Mouse (Mus musculus) left cerebral cortex, postnatal 25 days (tissue): ENCODE measurements at regions not wholly inside any gene's neighbourhood (a gene's known extent, or its start where the extent isn't known, plus 50 kb on each side); places are given as distances from the start of the nearest gene placed in this dataset.

ENCODE experiments used
- DNase-seq, 2 experiments: peaks; one replicate each; pipeline ENCODE4 v3.0.0; 2022; ENCODE audit warnings: low spot score in 2 of 2, mixed read lengths in 1 of 2
- intact Hi-C: fragments of 180-260 bp; cut with DNase I; formaldehyde crosslinking; loops from one replicate; pipeline ENCODE4 v1.15.1; 2025

DNA sequence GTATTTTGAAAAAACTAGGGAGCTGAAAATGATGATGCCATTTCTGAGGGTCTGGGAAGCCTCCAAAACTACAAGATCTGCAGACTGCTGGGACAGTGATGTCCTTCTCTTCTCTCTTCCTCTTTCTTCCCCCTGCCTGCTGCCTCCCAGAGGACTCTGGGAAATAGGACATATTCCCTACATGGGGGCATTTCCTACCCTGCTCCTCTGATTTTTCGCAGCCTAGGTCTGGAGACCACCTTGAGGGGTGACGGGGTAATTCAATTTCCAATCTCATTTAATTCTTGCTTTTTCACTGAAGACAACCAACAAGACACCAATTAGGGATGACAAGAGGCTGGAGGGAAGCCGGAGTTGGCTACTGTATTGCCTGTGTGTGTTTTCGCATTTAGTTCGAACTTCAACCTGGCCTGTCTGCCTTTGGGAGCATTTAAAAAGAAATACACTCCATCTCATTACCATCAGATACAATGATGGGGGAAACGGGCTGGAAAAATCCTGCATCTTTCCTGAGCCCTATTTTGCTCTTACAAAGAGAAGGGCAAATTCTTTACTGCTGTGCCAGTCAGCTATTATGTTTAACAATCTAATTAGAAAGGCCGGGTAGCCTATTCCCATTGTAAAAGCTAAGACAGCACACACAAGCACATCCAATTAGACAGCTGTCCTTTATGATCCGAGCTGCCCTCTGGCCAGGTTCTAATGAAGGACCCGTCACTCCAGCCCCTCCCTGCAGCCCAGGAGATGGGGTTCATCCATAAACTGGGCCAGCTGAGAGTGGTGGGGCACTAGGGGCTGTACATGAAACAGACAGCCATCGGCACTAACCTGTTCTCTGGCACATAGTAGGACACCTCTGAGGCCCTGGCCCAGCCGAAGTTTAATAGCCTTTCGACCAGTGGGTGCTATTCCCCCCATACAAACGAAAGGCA lies 505.0 kb downstream of the 1700129C05Rik start:
- no peak for DNase-seq
- intact Hi-C loops = no loop called here

DNA sequence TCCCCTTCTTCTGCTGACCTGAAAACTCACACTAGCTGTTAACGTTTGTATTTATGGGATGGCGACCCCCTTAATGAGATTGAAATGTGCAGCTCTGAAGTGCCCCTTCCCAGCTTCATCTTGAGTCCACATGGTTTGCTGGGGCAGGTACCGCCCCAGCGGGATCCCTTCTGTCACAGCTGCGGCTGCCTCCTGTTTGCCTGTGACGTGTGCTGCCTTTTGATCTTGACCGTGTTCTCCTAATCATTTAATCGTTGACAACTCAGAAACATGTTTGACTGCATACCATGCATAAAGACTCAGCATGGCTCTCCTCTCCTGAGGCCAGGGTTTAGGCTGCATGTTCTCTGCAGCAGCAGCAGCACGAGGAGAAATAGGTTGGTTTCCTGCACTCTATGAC lies 511.5 kb downstream of the 1700129C05Rik start:
- DNase-seq = no peak
- intact Hi-C loops = no loop called here

DNA sequence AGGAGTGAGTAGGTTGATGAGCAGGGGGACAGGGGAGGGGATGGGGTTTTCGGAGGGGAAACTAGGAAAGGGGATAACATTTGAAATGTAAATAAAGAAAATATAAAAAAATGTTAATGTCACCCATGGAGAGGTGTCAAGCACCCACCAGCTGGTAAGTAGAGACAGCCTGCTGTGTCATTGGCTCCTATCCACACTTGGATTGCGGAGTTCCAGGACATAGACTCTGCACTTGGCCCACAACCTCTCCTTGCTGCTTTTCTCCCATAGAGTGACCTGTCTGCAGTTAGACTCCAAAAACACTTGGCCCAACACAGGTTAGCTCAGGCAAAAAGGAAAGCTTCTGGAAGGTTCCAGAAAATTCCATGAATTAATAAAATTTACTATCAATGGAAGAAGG lies 514.4 kb downstream of the 1700129C05Rik start:
- DNase-seq = no peak
- intact Hi-C loops = no loop called here

DNA sequence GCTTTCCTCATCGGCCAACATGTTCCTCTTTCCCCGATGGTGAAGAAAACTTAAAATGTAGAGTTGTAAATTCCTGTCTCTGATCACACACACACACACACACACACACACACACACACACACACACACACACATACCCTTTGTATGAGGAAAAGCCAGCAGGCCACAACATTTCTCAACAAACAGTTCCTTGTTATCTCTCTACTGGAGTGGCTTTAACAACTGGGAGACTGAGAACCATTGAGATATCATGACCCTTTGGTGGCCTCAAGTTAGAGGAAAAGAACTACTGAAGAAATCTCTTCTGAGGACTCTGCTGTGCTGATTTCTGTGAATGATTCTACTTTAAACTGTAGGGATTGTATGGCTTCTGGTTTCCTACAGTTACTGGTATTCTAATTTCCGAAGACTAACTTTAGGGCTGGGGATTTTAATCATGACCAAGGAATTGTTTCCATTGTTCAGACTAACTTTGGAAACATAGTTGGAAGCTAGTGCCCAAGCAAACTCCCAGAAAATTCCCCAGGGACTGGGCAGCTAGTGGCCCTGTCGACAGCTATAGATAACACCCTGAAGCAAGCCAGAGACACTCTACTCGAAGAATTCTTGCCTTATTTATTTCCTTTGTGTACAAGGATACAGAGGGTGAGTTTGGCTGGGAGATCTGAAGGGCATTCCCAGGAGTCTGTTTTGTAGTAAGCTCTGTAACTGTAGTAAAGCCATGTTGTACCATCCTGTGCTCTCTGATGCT lies 516.0 kb downstream of the 1700129C05Rik start:
- intact Hi-C loops = no loop called here
- DNase-seq = no peak

DNA sequence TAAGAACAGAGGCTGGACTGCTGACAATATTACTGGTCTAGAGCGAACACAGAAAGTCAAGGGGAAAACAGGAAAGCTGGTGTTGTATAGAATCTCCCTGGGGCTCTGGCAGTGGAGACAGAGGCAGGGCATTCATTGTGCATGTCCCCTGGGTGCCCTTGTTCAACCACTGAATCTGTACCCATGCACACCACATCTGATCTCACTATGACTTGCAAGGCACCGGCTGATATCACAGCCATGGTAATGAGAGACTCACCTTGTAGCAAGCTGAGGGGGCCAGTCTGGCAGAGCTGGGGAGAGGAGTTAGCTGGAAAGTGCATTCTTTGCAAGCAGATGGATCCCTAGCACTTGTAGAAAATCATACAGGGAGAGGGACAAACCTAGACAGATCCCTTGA lies 522.5 kb downstream of the 1700129C05Rik start:
- intact Hi-C loops = no loop called here
- DNase-seq = no peak

DNA sequence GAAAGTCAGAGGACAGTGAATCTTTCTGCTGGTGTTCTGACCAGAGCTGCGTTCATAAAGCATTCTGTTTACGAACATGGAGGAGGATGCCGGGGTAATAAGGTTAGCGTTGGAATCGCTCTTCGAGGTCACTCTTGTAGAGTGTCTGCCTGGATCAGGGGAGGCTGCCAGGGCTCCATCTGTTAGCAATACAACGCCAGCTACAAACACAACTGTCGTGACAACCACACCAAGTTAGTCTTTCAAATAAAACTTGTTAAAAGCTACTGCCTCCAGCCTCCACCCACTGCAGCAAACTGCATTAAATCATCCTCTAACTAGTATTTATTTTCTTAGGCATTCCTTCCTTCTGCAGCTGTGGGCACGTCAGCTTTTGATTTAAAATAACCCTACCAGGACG lies 525.0 kb downstream of the 1700129C05Rik start:
- DNase-seq = peak; percentile 1 to 55

DNA sequence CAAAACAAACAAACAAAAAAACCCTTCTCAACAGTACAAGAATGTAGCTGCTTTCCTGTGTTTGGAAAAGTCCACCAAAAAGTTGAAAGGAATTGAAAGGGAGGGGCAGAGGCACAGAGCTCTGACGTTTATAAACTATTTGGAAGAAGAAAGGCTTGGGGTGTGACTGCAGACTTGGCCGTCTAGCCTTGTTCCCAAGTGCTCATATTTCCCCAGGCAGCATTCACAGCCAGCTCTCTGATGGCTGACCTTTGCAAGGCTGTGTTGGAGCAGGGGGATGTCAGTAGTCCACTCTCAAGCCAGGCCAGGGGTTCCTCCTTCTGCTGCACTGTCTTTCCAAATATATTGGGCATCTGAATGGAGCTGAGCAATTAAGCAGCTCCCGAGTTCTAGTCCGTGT lies 534.5 kb downstream of the 1700129C05Rik start:
- intact Hi-C loops = no loop called here

More for the DNA sequence above, 525.0 kb downstream of the 1700129C05Rik start:
- intact Hi-C loops = loop anchor here (10.0 kb wide), 1 partner anchor 583 kb away; no protein-coding TSS in a partner anchor

DNA sequence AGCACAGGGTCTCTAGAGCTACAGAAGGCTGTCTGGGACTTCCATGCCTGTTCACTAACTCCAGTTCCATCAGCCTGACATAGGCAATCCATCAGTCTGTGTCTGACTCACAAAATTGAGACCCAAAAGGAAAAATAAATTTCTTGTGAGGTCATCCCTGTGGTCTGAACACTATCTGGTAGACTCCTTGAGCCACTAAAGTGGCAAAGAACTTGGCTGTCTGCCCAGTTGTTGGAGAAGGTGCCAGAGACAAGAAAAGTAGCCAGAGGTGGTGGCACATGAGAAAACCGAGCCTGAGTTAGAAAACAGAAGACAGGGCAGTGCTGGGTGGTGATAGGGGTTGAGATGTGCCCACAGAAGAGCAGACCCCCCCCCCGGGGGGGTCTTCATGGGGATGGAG lies 535.0 kb downstream of the 1700129C05Rik start:
- intact Hi-C loops = no loop called here
- DNase-seq = no peak

More for the DNA sequence above, 534.5 kb downstream of the 1700129C05Rik start:
- no peak for DNase-seq

DNA sequence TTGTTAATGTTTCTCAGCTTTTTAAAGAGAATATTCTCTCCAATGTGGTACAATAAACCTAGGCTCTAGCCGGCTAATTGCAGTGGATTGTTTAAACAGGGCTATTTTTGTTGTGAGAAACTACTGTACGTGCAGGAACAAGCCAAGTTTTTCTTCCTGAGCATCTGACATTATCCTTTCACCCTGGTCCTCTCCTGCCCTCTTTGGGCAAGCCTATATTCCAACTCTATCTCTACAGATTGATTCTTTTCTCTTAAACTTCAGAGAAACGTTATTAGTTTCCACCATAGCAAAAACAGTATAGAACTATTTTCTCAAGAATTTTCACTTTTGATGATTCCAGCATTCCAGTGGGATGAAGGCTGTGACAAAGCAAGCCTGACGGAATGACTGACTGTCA lies 535.2 kb downstream of the Fgf9 start:
- intact Hi-C loops = no loop called here
- no peak for DNase-seq

DNA sequence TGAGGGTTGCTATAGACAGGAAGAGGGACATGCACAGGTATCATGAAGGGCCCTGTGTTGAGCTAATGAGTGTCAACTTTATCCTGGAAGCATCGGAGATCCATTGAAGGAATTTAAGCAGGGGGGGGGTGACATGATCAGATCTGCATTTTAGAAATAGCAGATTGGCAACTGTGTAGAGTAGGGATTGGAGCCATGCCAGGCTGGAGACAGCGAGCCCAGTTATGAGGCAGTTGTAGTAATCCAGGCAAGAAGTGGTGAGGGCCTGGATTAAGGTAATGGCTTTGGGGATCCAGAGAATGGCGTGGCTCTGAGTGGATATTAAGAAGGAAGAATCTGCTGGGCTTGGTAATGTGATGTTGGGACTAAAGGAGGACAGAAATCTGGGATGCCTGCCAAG lies 528.5 kb downstream of the Fgf9 start:
- no peak for DNase-seq
- intact Hi-C loops = no loop called here

DNA sequence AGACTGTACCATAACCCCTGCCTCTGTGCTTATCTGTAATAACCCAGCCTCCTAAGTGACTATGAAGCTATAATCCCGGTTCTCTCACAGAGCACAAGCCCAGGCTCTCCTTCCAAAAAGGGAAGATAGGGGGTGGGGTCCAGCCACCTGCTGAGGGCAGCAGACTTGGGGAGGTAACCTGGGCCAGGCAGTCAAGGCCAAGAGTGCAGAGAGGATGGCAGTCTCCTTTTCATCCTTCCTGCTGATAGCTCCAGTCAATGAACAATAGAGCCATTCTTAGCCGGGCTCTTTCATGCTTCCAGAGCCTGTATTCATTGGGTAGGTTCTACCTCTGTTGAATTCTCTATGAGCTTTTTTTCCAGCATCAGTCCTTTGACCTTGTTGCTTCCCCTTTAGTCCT lies 527.5 kb downstream of the Fgf9 start:
- DNase-seq = no peak
- intact Hi-C loops = no loop called here

DNA sequence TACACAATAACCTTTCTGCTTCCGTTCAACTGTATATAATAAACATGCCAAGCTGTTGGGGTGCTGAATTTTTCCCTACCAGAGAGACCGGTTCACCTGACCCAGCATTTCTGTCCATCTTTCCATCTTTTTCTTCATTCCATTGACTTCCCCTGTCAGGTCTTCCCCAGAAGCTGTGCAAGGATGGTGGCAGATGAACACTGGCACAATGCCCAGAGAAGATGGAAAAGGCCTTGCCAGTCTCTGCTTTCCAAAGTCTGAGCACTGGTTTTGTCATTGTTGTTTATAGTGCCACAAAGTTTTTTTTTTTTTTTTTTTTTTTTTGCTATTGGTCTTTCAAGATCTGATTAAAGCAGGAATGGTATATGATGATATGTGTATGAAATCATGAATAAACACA lies 526.6 kb downstream of the Fgf9 start:
- intact Hi-C loops = no loop called here
- no peak for DNase-seq

DNA sequence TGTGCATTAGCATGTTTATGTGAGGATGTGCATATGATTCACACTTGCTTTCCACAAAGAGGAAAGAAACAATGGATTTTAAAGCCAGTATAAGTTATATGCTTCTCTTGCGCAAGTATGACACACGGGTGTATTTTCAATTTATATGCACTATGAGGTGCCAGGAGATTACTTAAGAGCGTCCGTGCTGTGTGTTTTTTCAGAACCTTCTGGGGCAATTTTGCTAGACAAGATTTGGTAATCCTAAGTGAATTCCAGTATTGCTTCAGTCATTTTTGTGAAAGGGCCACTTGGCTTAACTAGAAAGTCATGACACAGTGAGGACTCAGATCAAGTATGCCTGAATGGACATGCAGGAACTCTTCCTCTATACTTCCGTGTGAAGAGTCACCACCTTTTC lies 511.5 kb downstream of the Fgf9 start:
- intact Hi-C loops = no loop called here
- DNase-seq = no peak

DNA sequence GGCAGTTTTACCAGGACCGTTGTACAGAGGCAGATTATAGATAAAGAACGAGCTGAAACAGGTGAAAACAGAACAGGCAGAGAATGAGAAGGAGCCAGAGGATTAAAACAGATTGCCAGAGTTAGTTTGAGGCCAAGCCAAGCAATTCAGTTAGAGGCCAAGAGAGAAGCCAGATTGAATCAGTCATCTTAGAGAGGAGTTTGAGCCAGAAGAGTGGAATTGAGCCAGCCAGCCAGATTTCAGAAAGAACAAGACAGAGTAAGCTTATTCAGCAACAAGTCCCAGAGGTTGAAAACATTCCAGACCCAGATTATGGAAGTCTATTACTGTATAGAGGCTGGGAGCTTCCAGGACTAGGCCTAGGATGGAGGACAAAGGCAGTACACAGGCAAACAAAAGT lies 499.7 kb downstream of the Fgf9 start:
- no peak for DNase-seq
- intact Hi-C loops = no loop called here

DNA sequence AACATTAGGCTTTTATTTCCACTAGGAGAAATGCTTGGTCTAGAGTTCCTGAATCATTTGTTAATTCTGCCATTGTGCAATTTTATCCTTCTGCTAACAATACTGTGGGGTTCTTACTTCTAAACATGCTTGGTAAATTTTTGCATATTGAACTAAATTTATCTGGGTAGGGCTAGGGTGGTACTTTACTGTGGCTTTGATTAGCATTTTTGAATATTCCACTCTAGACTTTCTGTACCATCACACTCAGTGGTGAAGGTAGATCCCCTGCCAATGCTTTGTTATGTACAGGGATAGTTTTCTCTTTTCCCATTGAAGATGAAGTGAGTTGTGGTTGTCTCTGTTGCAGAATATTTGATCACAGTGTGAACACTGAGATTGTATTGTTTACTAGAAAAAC lies 497.1 kb downstream of the Fgf9 start:
- intact Hi-C loops = no loop called here
- no peak for DNase-seq

DNA sequence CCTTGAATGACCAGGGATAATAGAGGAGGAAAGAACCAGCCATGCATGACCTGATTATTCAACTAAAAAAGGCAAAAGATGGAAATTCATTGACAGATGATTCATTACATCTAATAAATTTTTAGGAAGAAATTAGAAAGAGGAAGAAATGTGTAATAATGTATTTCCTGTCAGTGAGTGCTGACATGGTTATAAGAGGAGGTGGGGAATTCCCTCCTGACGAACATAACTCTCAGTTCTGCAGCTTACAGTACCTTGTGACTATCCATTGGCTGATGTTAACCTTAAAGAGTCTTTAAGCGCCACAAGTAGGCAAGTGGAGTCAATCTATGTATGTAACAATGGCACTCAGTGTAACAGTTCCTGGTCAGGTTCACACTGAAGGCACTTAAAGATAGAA lies 492.7 kb downstream of the Fgf9 start:
- no peak for DNase-seq
- intact Hi-C loops = no loop called here

DNA sequence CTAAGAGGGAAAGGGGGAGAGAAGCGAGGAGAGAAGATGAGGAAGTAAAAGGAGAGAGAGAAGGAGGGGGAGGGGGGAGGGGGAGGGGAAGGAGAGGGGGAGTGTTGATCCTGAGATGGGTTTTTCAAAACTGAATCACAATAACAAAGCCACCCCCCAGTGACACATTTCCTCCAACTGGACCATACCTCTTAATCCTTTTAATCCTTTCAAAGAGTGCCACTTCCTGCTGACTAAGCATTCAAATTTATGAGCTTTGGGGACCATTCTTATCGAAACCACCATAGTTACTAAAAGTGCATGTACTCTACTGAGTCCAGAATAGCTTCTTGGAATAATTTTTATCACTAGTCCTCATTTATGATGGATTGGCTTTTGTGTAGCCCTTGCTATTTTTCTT lies 480.4 kb downstream of the Fgf9 start:
- intact Hi-C loops = no loop called here
- DNase-seq = no peak

DNA sequence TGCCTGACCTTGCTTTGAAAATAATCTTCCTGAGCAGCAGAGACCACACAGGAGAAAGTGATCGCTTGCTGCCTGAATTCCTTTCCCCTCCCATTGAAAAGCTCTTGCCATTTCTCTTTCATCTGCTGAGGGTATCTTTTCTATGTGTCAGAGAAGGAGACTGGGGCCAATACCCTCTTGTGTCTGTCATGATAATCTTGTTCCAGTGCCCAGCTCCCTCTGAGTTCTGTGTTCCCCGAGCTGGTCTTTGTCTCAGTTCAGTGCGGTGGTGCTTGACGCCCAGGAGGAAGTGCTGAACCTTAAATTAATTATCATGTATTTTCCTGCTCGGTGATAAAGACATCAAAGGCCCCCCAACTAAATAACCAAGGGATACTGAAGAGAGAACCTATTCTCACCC lies 475.4 kb downstream of the Fgf9 start:
- intact Hi-C loops = no loop called here

DNA sequence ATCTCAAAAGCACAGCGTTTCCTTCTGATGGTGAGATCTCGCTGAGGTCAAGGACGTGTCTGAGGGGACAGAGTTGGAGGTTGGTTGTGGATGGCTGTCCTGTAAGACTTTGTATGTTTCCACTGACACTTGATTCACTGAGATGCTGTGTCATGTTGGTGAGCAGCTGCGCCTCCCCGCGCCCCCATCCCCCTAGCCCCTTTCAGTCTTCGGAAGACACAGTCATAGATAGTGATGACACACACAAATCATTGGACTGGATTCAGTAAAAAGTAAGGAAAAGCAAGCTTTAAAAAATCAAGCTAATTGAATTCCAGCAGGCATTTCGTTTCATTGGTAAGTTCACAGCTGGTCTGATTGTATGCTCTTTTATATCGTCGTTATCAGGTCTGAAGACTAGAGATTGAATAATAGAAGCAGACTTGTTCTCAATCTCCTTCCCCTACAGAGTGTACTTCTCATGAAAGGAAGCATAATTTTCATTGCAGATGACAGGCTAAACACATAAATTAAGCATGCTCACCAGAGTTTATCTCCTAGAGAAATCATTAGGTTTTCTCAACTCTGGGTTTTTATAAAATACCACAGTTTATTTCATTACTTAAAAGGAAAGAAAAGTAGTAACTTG lies 472.9 kb downstream of the Fgf9 start:
- no peak for DNase-seq
- intact Hi-C loops = no loop called here

More for the DNA sequence above, 475.4 kb downstream of the Fgf9 start:
- DNase-seq = no peak

DNA sequence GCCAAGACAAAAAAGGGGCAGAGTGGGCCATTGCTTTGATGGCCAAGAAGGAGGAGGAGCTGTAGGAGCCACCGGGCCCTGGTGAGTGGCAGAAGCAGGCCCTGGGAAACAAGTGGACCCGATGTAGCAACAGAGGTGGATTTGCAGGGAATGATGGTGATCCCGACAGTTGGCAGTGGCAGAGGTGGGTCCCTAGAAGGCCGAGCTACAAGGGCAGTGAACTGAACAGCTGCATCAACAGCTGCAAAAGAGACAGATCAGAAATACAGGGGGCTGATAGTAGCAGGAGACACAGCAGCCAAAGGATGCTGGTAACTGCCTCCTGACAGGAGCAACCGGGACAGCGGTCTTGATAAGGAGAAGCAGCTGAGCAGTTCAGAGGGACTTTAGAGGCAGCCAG lies 467.8 kb downstream of the Fgf9 start:
- DNase-seq = no peak
- intact Hi-C loops = no loop called here
